Mouse (Mus musculus) lung, postnatal 0 days (tissue): Measurements from ENCODE around the gene Mindy4.

Experiments
- CTCF ChIP-seq: IDR thresholded peaks from 2 replicates; pipeline ENCODE4 v1.5.1; 2016; ENCODE audit warnings: antibody characterized with exemption, mild to moderate bottlenecking
- EP300 ChIP-seq: IDR thresholded peaks from 2 replicates; pipeline ENCODE4 v1.6.1; 2016; ENCODE audit warnings: antibody characterized with exemption, mild to moderate bottlenecking, control low read depth

- no peak for TF ChIP-seq CTCF
- no peak for TF ChIP-seq EP300
These were observed 134.9 kb downstream of the Mindy4 start for GRCm38 (mm10) chr6:55338077-55338476.
